Mouse (Mus musculus): ENCODE results near the gene Rin1.

DNA sequence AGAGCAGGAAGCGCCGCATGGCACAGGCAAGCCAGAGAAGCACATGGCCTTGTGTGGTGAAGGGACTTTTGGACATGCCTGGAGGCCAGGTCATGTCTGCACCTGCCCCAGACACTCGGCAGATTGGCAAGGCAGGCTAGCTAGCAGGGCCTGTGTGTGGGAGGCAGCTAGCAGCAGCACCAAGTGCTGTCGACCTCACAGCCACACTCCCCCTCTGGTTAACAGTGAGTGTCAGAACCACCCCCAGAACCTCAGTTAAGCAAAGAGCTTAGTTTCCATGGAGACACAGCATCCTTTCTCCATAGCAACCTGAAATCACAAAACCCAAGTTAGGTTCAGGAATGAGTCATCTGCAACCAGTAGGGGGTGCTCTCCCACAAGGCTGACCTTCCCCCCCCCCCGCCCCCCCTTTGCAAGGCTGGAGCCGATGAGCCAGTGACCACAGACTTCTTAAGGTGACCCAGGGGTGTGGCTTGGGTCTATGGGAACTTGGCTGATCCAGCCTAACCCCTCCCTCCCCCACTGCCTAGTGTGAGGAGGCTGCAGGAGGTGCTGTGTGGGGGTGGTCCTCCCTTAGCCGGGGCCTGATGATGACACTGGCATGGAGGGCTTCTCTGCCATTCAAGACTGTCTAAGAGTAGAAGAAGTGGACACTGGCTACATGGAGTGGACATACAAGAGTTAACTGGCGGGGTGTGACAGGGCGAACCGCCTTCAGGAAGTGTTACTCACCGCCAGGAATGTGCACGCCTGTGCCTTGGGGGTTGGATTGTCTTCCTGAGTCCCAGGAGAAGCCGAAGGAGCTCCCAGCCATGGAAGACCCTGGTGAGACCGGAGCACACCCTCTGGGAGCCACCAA lies at the start of gene Rin1:
- TF ChIP-seq CTCF (IDR thresholded peaks at IDR 0.05; ENCODE audit: borderline replicate concordance, insufficient read depth, low read length) (no peak), POLR2A (IDR thresholded peaks at IDR 0.05; ENCODE audit: low read depth, low read length) (peak; percentile 88)

All from embryonic fibroblast, embryonic 13.5 days (primary cell).